Mouse (Mus musculus) cortical plate, adult 2 months (tissue): ENCODE results near the gene Ezr. TPM values are rescaled to one million over a fixed set of nuclear protein-coding genes. Genes with fewer than 3 reads are reported as not detected.

ENCODE experiments used
- H3K27ac ChIP-seq: fragments of 200-500 bp; 2 replicates; pipeline ENCODE4 v1.5.1; 2012; ENCODE audit warnings: low read length, control low read depth, inconsistent platforms; ENCODE audit not compliant: insufficient read depth
- H3K4me1 ChIP-seq: fragments of 200-500 bp; 2 replicates; pipeline ENCODE4 v1.6.1; 2011; ENCODE audit warnings: low read length; ENCODE audit not compliant: control insufficient read depth, insufficient read depth
- H3K4me3 ChIP-seq: fragments of 200-500 bp; 2 replicates; pipeline ENCODE4 v1.5.1; 2011; ENCODE audit warnings: mild to moderate bottlenecking, low read length, control low read depth; ENCODE audit not compliant: insufficient read depth
- CTCF ChIP-seq: fragments of 200-500 bp; IDR thresholded peaks from 2 replicates; pipeline ENCODE4 v1.5.1; 2011; ENCODE audit warnings: mild to moderate bottlenecking, control low read depth, low read length; ENCODE audit not compliant: insufficient read depth; ENCODE audit errors: extremely low read depth
- POLR2A ChIP-seq: fragments of 200-500 bp; IDR thresholded peaks from 2 replicates; pipeline ENCODE4 v1.6.1; 2011; ENCODE audit warnings: mild to moderate bottlenecking, low read length, control low read depth; ENCODE audit not compliant: insufficient read depth; ENCODE audit errors: extremely low read depth
- polyA plus RNA-seq: library from polyadenylated mRNA; depleted of rRNA; stranded (reverse); fragments of >200 nt; gene quantifications from 2 replicates; pipeline ENCODE4 v1.2.3, GENCODE M21; 2012

Gene Ezr
- polyA plus RNA-seq, 1 experiment, result 53.2 TPM

DNA sequence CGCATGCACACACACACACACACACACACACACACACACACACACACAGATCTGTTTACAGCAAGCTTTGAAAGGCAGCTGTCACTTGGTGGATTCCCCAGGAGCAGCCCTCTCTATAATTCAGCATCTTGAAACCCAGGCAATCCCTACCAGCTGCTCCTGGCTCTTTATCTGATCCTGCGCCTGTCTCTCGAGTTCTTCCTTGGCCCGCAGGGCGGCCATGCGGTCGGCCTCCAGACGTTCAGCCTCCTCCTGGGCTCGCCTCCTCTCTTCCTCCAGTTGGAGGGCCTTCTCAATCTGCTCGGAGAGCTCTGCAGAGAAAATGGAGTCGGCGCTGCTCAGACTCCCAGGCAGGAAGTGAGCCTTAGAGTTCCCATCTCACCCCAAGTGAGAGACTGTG is 41.3 kb downstream of the Ezr start:
- H3K27ac ChIP-seq, result no peak overlapping the region
- no peak overlapping the region for H3K4me3 ChIP-seq
- TF ChIP-seq POLR2A, result no peak
- TF ChIP-seq CTCF, result no peak
- peaks cover 1% of the 10 kb centered on the region; the same call in 1 of the 2 replicates for H3K4me1 ChIP-seq

DNA sequence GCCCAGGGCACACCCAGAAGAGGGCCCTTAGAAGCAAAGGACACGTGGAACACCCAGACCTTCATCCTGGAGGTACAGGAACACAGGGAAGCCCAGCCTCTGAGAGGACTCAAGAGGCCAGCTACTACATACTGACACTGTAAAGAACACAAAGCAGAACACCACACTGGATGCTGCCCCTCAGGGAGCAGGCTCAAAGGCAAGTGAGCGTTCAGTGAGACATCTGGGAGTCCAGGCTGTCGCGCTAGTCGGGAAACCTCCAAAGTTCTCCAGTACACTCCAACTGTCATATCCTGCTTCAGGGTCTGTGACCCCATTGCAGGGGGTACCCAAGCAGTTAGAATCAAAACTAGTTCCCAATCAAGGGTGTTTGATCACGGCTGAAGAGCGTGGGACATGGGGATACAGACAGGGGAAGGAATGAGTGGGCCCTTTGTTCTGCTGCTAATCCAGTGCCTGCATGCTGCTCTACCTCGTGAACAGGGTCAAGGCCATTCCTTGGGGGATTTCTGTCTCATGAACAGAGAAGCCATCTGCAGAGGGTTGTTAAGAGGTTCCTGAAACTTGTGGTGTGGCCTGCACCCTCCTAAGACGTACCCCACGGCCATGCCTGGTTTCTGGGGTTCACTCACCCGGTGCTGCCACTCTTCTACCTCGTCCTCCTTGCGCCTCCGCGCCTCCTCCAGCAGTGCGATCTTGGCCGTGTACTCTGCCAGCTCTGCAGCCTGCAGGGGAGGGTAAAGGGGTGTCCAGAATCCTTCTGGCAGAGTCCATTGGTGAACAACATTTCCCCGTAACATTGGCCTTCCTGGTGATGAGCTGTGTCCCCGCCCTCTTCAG is 42.0 kb downstream of the Ezr start:
- H3K27ac ChIP-seq, result no peak overlapping the region
- H3K4me3 ChIP-seq, result no peak overlapping the region
- H3K4me1 ChIP-seq, result peaks cover 1% of the 10 kb centered on the region; the same call in 1 of the 2 replicates
- no peak for TF ChIP-seq CTCF
- TF ChIP-seq POLR2A, result no peak

DNA sequence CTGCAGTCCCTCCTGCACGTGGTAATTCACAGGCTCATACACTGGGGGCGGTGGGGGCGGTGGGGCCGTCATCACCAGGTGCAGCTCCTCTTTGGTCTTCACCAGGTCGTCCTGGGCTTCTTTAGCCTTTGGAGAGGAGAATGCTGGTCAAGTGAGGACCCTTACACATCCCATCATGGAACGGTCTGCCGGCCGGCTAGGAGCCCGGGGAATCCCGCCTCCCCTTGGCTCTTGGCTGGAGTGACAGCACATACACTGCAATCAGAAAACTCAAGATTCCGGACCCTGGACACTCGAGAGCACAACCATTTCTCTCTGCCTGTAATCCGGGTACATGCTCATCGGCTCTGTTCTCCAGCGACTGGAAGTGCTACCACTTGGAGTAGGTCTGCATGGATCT is 42.8 kb downstream of the Ezr start:
- TF ChIP-seq CTCF (no peak), POLR2A (no peak)
- H3K27ac ChIP-seq, result no peak overlapping the region
- H3K4me3 ChIP-seq, result no peak overlapping the region
- peaks cover 1% of the 10 kb centered on the region; the same call in 1 of the 2 replicates for H3K4me1 ChIP-seq

DNA sequence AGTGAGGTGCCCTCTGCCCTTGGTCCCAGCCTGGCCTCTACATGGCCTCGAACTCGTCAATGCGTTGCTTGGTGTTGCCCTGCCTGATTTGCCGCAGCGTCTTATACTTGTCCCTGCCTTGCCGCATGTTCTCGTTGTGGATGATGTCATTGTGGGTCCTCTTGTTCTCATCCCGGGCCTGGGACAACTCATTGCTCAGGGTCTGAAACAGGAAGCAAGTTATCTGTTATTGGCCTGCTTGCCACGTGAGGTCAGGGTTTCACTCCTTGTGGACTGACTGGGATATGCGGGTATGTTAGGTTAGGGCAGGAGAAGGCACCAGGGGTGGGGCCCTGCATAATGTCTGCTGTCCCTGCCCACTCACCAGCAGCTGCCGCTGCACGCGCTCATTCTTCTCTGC is 43.3 kb downstream of the Ezr start:
- Histone ChIP-seq H3K4me3 (no peak overlapping the region), H3K4me1 (peaks cover 1% of the 10 kb centered on the region; the same call in 1 of the 2 replicates), H3K27ac (no peak overlapping the region)
- TF ChIP-seq CTCF (no peak), POLR2A (no peak)

DNA sequence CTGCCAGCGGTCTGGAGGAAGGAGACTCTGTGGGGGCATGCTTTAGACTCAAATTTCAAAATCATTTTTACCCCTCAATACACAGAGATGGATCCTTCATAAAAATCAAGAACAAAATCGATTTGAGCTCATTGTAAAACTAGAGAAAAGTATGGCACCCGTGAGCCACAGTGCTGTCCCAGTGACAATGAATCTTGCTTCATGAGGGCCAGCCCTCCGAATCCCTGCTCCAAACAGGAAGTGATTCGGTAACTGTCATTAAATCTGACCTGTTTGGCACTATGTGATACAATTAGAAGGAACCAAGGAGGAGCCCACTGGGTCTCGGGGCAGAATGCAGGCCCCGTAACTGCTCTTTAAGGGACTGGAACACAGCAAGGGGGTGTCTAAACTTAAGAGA is 43.7 kb downstream of the Ezr start:
- Histone ChIP-seq H3K27ac (no peak overlapping the region), H3K4me3 (no peak overlapping the region), H3K4me1 (peaks cover 1% of the 10 kb centered on the region; the same call in 1 of the 2 replicates)
- no peak for TF ChIP-seq CTCF
- no peak for TF ChIP-seq POLR2A

DNA sequence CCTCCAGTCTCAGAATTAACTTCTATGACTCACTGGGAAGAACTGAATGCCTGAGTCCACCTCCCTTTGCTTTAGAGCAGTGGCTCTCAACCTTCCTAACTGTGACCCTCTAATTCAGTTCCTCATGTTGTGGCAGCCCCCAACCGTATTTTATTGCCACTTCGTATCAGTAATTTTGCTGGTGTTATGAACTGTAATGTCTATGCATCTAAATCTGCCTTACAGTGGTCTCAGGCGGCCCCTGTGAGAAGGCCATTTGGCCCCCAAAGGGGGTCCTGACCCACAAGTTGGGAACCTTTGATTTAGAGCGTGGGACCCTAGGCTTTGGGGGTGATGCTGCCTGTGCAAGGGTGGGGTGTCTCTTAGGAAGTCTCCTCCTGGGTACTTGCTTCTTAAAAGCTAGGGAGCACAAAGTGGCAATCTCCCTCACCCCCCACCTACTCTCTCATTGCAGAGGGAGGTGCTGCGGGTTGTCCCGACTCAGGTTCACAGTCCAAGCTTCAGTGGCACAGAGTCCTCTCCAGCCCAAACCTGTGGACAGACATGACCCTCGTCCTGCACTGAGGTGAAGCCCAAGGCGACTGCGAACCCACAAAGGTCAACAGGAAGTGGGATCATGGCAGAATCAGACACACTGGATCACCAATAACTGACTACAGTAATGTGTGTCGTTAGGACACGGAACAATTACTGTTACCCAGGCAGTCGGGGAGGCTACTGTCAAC is 45.1 kb downstream of the Ezr start:
- no peak overlapping the region for H3K4me3 ChIP-seq
- H3K27ac ChIP-seq, result no peak overlapping the region
- H3K4me1 ChIP-seq, result peaks cover 1% of the 10 kb centered on the region; the same call in 1 of the 2 replicates
- no peak for TF ChIP-seq CTCF
- no peak for TF ChIP-seq POLR2A

DNA sequence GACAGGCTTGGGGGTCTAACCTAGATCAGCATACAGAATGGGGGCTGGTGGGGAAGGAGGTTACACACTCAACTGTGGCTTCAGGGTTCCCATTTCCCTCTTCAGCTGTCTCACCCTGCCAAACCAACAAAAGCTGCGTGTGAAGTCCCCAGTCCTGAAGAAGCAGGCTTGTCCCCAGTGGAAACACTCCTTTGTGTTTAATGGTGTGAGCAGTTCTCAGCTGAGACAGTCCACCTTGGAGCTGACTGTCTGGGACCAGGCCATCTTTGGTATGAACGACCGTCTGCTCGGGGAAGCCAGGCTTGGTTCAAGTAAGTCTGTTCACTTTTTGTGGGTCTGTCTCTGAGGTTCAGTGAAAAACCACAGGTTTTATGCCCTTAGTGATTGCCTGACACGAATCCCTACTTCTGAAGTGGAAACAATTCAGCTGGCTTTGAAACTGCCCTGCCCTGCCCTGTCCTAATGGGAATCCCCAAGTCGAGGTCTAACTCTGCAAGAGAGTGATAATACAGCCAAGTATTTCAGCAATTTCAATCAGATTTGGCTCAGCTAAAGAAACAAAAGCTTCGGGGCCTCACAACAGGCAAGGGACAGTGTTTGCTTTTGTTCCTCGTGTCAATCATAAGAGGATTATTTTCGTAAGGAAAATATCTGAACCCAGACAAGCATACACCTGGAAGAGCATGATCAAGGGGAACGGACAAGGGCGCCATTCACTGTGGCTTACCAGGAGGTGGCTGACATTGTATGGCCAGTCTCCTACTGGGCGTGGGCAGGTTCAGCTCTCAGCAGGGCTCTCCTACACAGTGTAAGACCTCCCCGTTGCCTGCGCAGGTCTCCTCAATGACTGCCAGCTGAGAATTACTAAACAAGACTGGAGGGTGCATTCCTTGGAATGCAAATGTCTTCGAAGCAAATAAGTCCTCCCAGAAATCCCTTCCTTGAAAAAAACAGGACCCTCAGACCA is 46.0 kb downstream of the Ezr start:
- no peak for TF ChIP-seq POLR2A
- TF ChIP-seq CTCF, result no peak
- no peak overlapping the region for H3K4me3 ChIP-seq
- no peak overlapping the region for H3K27ac ChIP-seq
- H3K4me1 ChIP-seq, result no peaks in the 10 kb centered on the region

DNA sequence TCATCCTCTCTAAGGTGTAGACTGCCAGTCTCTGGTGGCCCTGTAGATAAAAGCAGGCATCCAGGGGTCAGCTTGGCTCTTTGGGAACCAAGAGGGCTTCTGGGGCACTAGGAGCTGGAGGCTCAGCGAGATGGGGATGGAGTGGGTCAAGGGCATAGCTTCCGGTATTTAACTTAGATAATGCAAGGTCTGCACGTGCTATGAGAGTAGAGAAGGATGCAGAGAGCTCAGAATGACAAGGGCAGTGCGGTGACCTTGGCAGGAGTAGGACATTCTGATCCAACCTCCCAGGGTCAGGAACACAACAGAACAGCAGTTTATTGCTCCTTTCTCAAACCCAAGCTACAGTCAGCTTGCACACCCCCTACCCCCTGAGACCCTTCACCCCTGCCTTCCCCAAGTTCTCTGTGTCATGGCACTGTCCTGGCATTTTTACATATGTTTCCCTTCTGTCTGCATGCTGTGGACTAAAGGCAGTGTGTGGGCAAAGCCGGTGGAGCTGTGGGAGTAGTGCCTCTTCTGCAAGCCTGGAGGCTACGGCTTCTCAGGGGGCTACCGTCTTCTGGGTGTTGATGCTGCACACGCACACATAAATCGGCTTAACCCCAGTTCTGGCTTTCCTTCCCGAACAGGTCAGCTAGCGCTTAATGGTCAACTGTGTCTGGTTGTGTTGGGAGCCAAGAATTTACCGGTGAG is 47.7 kb downstream of the Ezr start:
- no peak overlapping the region for H3K27ac ChIP-seq
- TF ChIP-seq POLR2A, result no peak
- no peak for TF ChIP-seq CTCF
- H3K4me3 ChIP-seq, result no peak overlapping the region
- H3K4me1 ChIP-seq, result no peaks in the 10 kb centered on the region
